Mouse (Mus musculus) c-Kit-negative CD71-positive TER-119-positive erythroid progenitor cells, embryonic 14.5 days (primary cell): ENCODE results near the gene Wasf1.

Experiments
- DNase-seq: peaks from one replicate; pipeline ENCODE4 v3.0.0-alpha.2; 2013; ENCODE audit warnings: low read depth, low spot score

The Wasf1 gene

GRCm38 (mm10) chr10:40889146-40889545, 5.9 kb downstream of the Wasf1 start:
- no peak for DNase-seq

GRCm38 (mm10) chr10:40895765-40896164, 12.5 kb downstream of the Wasf1 start:
- DNase-seq, result no peak

GRCm38 (mm10) chr10:40896656-40897055, 13.4 kb downstream of the Wasf1 start:
- DNase-seq, result no peak

DNA sequence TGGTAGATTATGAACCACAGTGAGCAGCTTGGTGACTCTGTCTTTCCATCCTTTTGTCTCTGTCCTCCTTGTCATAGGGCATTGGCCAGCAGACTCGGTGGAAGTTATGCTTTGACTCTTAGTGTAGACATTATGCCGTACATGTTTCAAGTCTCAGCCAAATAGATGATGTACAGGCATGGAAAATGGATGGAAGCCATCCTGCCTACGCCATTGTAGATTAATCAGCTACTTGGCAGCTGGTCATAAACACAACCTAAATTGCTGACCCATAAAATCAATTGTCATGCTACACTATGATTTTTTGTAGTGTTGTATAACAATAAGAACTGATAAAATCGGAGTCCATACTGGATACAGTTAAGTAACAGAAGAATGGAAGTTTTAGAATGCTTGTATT, 18.5 kb downstream of the Wasf1 start:
- DNase-seq, result no peak

DNA sequence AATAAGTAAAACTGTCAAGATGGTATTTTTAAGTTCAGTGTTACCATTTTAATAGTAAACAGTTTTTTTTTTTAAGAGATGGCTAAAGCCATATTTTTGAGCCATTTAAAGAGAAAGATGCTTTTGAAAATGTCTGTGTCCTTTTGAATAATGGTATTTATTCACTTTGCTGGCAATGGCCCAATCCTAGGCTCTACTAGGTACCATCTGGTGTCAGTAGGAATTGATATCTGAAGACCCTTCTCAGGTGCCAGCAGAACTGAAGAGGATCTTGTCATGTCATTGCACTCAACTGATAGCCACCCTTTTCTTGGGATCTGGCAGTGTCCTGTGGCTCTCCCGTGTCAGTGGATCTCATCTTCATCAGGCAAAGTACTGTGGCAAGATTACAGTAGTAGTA, 22.9 kb downstream of the Wasf1 start:
- DNase-seq, result no peak

DNA sequence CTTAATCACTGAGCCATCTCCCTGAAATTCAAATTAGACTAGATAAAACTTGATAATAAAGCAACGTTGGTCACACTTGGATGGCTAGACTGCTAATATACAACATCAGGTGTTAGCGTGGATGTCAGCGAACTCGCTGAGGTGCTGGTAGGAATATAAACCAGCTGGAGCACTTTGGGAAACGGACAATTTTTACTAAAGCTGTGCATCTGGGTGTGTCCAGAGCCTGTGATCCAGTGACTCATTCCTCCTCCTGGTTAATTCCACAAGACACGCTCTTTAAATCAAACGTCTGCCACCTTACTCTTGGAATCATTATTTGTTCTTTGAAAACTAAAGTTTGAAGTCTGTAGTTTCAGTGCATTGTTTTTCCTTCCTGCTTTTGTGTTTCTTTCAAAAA, 23.5 kb downstream of the Wasf1 start:
- DNase-seq, result no peak

- no peak for DNase-seq
These were observed 25.3 kb downstream of the Wasf1 start for GRCm38 (mm10) chr10:40908580-40908979.

DNA sequence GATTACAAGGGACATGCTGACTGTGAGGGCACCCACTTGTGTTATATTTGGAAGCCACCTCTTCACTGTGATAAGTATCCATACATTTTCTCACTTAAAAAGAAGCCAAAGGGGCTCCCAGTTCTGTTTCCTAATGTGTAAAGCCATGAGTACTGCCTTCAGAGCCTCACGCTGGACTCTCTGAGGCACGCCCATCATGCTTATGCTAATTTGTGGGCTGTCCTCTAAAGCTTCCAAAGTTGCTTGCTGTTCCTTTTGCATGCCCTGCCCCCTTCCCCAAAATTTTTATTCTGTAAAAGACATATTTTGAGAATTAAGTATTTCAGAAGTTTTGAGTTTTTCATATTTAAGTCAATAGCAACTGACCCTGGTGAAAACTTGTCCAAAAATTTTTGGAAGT, 27.5 kb downstream of the Wasf1 start:
- no peak for DNase-seq

GRCm38 (mm10) chr10:40915240-40915639, 32.0 kb downstream of the Wasf1 start:
- DNase-seq, result no peak

DNA sequence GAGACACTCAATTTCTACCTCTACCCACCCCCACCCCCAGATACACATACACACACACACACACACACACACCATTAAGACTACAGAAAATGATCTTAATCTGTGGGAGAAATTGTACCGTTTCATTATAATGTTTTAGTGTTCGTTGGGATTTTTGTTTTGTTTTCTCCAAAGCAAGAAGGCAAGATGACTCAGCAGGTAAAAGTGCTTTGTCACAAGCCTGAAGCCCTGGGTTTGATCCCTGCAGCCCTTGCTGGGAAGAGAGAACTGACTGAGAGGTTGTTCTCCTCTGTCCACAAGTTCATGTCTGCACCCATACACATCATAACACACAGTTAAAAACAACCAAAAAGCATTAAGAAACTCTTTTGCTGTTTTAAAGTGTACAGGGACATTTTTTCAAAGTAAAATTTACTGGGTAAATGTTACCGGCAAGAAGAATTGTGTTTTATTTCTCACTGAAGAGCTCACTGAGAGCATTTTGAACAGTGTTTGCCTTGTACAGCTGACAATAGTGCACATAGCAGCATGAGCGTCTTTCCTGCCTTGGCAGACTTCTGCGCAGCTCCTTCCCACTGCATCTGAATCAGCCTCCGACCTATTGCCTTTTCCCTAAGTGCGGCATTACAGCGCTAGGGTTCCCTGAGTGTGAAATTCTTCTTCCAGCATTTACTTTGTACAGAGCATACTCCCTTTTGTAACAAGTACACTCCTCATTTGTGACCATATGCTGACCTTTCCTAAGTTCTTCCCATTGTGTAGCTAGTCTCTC, 35.6 kb downstream of the Wasf1 start:
- no peak for DNase-seq

- no peak for DNase-seq
These were observed 36.2 kb downstream of the Wasf1 start for GRCm38 (mm10) chr10:40919464-40919863.

DNA sequence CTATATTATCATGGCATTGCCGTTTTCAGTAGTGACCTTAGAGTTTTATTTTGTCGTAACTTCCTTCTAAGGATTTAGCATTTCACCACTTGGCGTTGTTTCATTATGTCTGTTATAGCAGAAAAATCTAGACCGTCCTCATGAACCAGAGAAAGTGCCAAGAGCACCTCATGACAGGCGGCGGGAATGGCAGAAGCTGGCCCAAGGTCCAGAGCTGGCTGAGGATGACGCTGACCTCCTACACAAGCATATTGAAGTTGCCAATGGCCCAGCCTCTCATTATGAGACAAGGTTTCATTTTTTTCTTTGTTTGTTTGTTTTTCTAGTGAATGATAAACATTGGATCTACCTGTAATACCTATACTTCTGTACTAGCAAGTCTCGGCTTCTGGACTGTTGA, 49.7 kb downstream of the Wasf1 start:
- DNase-seq, result no peak

DNA sequence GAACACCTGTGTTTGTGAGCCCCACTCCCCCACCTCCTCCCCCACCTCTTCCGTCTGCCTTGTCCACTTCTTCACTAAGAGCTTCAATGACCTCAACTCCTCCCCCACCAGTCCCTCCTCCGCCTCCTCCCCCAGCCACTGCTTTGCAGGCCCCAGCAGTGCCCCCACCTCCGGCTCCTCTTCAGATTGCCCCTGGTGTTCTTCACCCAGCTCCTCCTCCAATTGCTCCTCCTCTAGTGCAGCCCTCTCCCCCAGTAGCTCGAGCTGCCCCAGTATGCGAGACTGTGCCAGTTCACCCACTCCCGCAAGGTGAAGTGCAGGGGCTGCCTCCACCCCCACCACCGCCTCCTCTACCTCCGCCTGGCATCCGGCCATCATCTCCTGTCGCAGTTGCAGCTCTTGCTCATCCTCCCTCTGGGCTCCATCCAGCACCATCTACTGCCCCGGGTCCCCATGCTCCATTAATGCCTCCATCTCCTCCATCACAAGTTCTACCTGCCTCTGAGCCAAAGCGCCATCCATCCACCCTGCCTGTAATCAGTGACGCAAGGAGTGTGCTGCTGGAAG, 53.0 kb downstream of the Wasf1 start:
- no peak for DNase-seq

DNA sequence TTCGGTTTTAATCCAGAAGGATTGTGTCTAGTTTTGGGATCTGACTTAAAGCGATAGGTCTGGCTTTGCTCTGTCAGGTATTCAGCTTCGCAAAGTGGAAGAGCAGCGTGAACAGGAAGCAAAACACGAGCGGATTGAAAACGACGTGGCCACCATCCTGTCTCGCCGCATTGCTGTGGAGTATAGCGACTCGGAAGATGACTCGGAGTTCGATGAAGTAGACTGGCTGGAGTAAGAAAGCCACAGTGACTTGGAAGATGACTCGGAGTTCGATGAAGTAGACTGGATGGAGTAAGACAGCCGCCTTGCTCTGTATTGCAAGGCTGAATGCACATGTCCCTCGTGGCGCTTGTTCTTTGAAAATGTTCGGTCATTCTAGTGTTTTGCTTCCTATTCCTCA, 54.3 kb downstream of the Wasf1 start:
- DNase-seq, result no peak

- no peak for DNase-seq
These were observed 59.4 kb downstream of the Wasf1 start for GRCm38 (mm10) chr10:40942688-40943087.

- DNase-seq, result no peak
These were observed 66.9 kb downstream of the Wasf1 start for GRCm38 (mm10) chr10:40950176-40950575.

GRCm38 (mm10) chr10:40956206-40956605, 72.9 kb downstream of the Wasf1 start:
- DNase-seq, result no peak

GRCm38 (mm10) chr10:40961365-40961764, 78.1 kb downstream of the Wasf1 start:
- DNase-seq, result no peak

DNA sequence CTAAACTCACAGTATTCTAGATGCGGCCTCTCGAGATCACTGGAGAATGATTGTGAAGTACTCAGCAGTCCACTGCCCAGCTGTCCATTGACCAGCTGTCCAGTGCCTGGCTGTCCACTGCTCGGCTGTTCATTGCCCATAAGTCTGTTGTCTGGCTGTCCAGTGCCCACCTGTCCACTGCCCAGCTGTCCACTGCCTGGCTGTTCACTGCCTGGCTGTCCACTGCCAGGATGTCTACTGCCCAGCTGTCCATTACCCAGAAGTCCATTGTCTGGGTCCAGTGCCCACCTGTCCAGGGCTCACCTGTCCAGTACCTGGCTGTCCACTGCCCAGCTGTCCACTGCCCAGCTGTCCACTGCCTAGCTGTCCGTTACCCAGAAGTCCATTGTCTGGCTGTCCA, 78.7 kb downstream of the Wasf1 start:
- no peak for DNase-seq

GRCm38 (mm10) chr10:40964546-40964945, 81.3 kb downstream of the Wasf1 start:
- DNase-seq, result no peak

DNA sequence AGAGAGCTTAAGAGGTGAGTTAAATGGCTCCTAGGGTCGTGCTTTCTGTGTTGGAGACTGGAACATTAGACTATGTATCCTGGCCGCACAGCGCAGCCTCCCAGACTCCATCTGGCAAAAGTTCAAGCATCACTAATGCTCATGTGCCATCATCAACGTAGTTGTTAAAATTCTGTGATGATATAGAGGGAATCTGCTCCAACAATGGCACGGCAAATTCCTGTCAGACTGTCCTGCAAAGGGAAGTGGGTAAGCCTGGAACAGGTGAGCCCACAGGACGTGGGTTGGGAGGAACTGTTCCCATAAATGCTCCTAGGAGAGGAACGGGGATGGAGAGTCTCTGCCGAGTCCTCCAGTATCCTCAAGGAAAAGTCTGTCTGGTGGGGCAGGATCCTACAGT, 85.3 kb downstream of the Wasf1 start:
- DNase-seq, result no peak

DNA sequence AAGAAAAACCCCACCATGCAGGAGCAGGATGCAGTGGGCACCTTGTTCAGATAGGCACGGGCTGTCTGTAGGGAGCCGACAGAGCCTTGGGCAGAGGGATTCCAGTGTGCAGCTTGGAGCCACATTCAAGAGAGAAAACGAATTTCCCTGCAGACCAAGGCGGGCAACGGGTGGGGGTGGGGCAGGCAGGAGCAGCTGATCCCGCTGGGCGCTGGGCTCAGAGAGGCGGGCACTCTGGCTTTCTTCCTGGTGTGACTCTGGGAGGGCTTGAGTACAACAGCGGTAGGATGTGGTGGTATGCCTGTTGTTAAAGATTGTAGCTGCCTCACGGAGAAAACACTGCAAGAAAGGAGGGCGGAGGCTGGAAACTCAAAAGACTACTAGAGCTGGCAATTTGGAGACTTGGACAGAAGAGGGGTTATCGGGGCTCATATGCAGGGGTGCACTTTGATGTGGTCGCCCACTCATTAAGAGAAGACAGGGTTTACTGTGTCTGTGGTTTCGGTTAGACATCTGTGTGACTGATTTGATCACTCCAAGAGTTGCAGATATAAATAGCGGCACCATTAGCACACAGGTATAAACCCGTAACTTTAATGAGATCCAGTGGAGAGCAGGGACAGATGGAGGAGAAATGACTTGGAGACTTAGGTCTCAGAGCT, 86.2 kb downstream of the Wasf1 start:
- no peak for DNase-seq

- DNase-seq, result no peak
These were observed 87.4 kb downstream of the Wasf1 start for GRCm38 (mm10) chr10:40970601-40971245.
